19 mouse cellular contexts compared by ENCODE assay signal in the genomic region with DNA sequence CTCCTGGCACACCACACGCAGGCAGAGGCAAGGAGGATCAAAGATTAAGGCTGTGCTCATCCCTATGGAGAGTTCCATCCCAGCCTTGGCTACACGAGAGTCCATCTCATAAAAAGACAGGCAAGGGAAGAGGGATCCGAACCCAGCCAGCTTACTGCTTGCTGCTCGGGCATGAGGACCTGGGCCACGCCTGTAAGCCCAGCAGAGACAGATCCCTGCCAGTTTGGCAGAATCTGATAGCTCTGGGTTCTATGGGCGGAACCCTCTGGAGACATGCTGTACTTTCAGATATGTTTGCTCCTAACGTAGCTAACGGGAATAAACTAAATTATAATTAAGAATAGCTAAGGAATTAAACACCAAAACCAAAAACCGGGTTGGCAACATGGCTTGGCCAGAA. TPM values are rescaled to one million over a fixed set of nuclear protein-coding genes. Genes with fewer than 3 reads are reported as not detected.
DNase-seq lines count a peak whose midpoint lies in the region; ATAC-seq lines count a peak whose summit lies in the region.
"Had no signal": no experiment of that assay in that cellular context is flagged by ENCODE, and none has a peak within 500 bp of the region (broad histone marks: within the 10 kb centered on the region; RNA-seq: fewer than 3 reads in every experiment).

No protein-coding gene starts in this region.

- H3K27me3 ChIP-seq in heart, embryonic 10.5 days (ENCODE audit: insufficient read depth, poor library complexity, severe bottlenecking): no peaks in the 10 kb centered on the region
- H3K27me3 ChIP-seq in liver, embryonic 13.5 days: no peaks in the 10 kb centered on the region
- H3K27me3 ChIP-seq: embryonic facial prominence, embryonic 13.5 days; forebrain, embryonic 12.5 days; heart, embryonic 15.5 days had no signal

- peak overlapping the region; percentile 72 for H3K9ac ChIP-seq in liver, embryonic 13.5 days
- H3K9ac ChIP-seq: embryonic facial prominence, embryonic 13.5 days; forebrain, embryonic 12.5 days; heart, embryonic 15.5 days; lung, embryonic 14.5 days had no signal

- no peak overlapping the region for H3K4me3 ChIP-seq in heart, embryonic 10.5 days
- peak overlapping the region; percentile 25 for H3K4me3 ChIP-seq in liver, embryonic 13.5 days (replicated peaks)
- H3K4me3 ChIP-seq: embryonic facial prominence, embryonic 13.5 days; forebrain, embryonic 12.5 days; gastrocnemius, adult 2 months; heart, embryonic 15.5 days; myocyte had no signal

- no peaks in the 10 kb centered on the region for H3K36me3 ChIP-seq in heart, embryonic 10.5 days
- H3K36me3 ChIP-seq in liver, embryonic 13.5 days: no peaks in the 10 kb centered on the region
- H3K36me3 ChIP-seq: embryonic facial prominence, embryonic 13.5 days; forebrain, embryonic 12.5 days; heart, embryonic 15.5 days had no signal

- DNase-seq in heart, embryonic 10.5 days (ENCODE audit: low spot score): peak; percentile 56
- DNase-seq in heart, adult 18-20 months: no peak
- peak; percentile 40 for DNase-seq in testis, postnatal 10 days (ENCODE audit: low spot score)
- DNase-seq in testis, postnatal 14 days (ENCODE audit: low spot score): no peak
- DNase-seq in liver, embryonic 13.5 days: no peak
- no peak for DNase-seq in left cerebral cortex, postnatal 25 days (ENCODE audit: low spot score in 2 of 2)
- no peak for DNase-seq in right cerebral cortex, postnatal 14 days
- DNase-seq in heart, adult 8-10 months (ENCODE audit: low spot score): no peak
- DNase-seq: adrenal gland, postnatal 10 days; cerebellum, adult 9-10 months; gastrocnemius, adult 2 months; kidney, adult 9 months; kidney, postnatal 4 days; lung, embryonic 14.5 days; midbrain, embryonic 14.5 days had no signal

- peak overlapping the region; percentile 64 for H3K4me2 ChIP-seq in liver, embryonic 13.5 days
- H3K4me2 ChIP-seq: embryonic facial prominence, embryonic 13.5 days; forebrain, embryonic 12.5 days; heart, embryonic 15.5 days; lung, embryonic 14.5 days had no signal

- ATAC-seq in liver, embryonic 13.5 days (ENCODE audit: low read depth): peak; percentile 75

- WGBS in heart, embryonic 10.5 days: 82% methylated on average over 9 of the region's 9 CpGs
- WGBS in liver, embryonic 13.5 days (ENCODE audit: insufficient replicate concordance): 30% methylated on average over 9 of the region's 9 CpGs

- intact Hi-C loops in left cerebral cortex, postnatal 25 days (cut with DNase I): no loop called here

- peaks cover 21% of the 10 kb centered on the region for H3K4me1 ChIP-seq in heart, embryonic 10.5 days
- peaks cover 63% of the 10 kb centered on the region for H3K4me1 ChIP-seq in liver, embryonic 13.5 days (replicated peaks)

- no peak overlapping the region for H3K27ac ChIP-seq in heart, embryonic 10.5 days
- H3K27ac ChIP-seq in liver, embryonic 13.5 days: peak overlapping the region; percentile 96
- H3K27ac ChIP-seq: embryonic facial prominence, embryonic 13.5 days; gastrocnemius, adult 2 months had no signal

- no peaks in the 10 kb centered on the region for H3K9me3 ChIP-seq in heart, embryonic 10.5 days
- H3K9me3 ChIP-seq in liver, embryonic 13.5 days (replicated peaks): no peaks in the 10 kb centered on the region
- H3K9me3 ChIP-seq: embryonic facial prominence, embryonic 13.5 days; forebrain, embryonic 12.5 days; heart, embryonic 15.5 days had no signal

RNA-seq across cellular contexts. Expression of a gene that starts 3.6 kb away (rescaled TPM):
- 188 and 227 TPM in 2 replicates for polyA plus RNA-seq in heart, embryonic 10.5 days (2016; fragmentation: Nextera tagmentation; extraction: Ambion mirVana)
- 10 to 100 TPM; 40.6 to 50.5 TPM for total RNA-seq in heart, adult 18-20 months (2021)
- polyA plus RNA-seq in liver, embryonic 13.5 days (2015; fragmentation: Nextera tagmentation; extraction: Ambion mirVana): 119 and 147 TPM in 2 replicates
- total RNA-seq in left cerebral cortex, postnatal 25 days (2021): 10 to 100 TPM; 74.3 to 80.1 TPM
- total RNA-seq in heart, adult 8-10 months (2022): 10 to 100 TPM; 33.2 to 42.3 (median 37.9) TPM

RNA-seq across cellular contexts. Expression of a gene that starts 21.7 kb away (rescaled TPM):
- polyA plus RNA-seq in heart, embryonic 10.5 days (2016; fragmentation: Nextera tagmentation; extraction: Ambion mirVana): 121 and 150 TPM in 2 replicates
- total RNA-seq in heart, adult 18-20 months (2021): 10 to 100 TPM; 62.7 to 68.0 TPM
- 88.0 and 109 TPM in 2 replicates for polyA plus RNA-seq in liver, embryonic 13.5 days (2015; fragmentation: Nextera tagmentation; extraction: Ambion mirVana)
- 10 to 100 TPM; 46.8 to 48.4 TPM for total RNA-seq in left cerebral cortex, postnatal 25 days (2021)
- total RNA-seq in heart, adult 8-10 months (2022): 10 to 100 TPM; 51.2 to 75.7 (median 66.5) TPM

RNA-seq across cellular contexts. Expression of a gene that starts 43.3 kb away (rescaled TPM):
- polyA plus RNA-seq in heart, embryonic 10.5 days (2016; fragmentation: Nextera tagmentation; extraction: Ambion mirVana): 0.60 and 1.4 TPM in 2 replicates
- total RNA-seq in heart, adult 18-20 months (2021): 1 to 10 TPM in 1 of 2 experiments, under 1 TPM in 1; 0.52 to 1.7 TPM
- polyA plus RNA-seq in liver, embryonic 13.5 days (2015; fragmentation: Nextera tagmentation; extraction: Ambion mirVana): 2.5 and 3.0 TPM in 2 replicates
- under 1 TPM in 1 of 2 experiments, not detected in 1; 0.14 TPM for total RNA-seq in left cerebral cortex, postnatal 25 days (2021)
- under 1 TPM; 0.22 to 0.57 (median 0.36) TPM for total RNA-seq in heart, adult 8-10 months (2022)
- polyA plus RNA-seq: myocyte had no signal

Comparison
In these comparisons a context has a peak if more than half of its experiments do, and no peak if none do; other contexts are left out.
1. DNase-seq: peak in heart, embryonic 10.5 days (single experiment) and testis, postnatal 10 days (single experiment); none in heart, adult 18-20 months (0 of 2), testis, postnatal 14 days (single experiment), liver, embryonic 13.5 days (single experiment), left cerebral cortex, postnatal 25 days (0 of 2), right cerebral cortex, postnatal 14 days (single experiment) and heart, adult 8-10 months (single experiment).